Mouse (Mus musculus) liver, adult 2 months (tissue): ENCODE data around the gene Ppan.

ENCODE experiments used
- CTCF ChIP-seq: fragments of 200-500 bp; IDR thresholded peaks from 2 replicates; pipeline ENCODE4 v1.5.1; 2011; ENCODE audit warnings: low read depth, low read length, control low read depth
- POLR2A ChIP-seq: fragments of 200-500 bp; IDR thresholded peaks from 2 replicates; pipeline ENCODE4 v1.6.1; 2011; ENCODE audit warnings: low read length, control low read depth; ENCODE audit not compliant: insufficient read depth; ENCODE audit errors: extremely low read depth

DNA sequence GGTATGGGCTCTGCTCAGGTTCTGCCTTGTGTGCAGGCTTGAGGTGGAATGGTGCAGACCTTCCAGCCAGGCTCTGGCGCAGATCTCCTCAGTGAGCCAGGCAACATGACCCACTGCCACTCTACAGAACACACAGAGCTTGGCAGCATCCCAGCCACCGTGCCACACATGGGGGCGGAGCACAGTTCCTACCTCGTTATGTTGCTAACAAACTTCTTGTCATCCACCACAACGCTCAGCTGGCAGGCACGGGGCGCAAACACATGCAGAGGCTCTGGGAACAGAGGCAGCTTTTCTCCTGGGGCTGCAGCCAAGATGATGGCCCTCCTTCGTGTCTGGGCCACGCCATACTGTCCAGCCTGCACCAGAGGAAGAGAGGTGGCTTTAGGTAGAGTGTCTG, 22.0 kb downstream of the Ppan start:
- TF ChIP-seq CTCF (no peak), POLR2A (no peak)
